ENCODE assay signal across 24 mouse cellular contexts in the genomic region with DNA sequence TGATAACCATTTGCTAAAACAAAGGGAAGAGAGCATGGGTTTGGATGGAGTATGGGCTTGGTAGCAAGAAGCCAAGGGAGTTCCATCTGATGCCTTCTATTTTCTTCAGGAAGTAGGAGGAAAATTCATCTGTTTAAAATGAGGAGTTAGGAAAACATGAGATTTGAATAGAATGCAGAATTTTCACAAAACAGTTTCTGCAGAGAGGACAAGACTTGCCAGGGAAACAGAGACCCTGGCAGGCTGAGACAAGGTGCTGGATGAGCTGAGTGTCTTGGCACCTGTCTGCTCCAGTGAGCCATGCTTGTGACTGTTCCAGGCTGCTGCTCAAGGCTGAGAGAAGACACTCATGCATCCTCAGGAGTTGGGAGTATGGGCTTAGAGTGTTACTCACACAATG.
DNase-seq lines count a peak whose midpoint lies in the region; ATAC-seq lines count a peak whose summit lies in the region.
"Had no signal": no experiment of that assay in that cellular context is flagged by ENCODE, and none has a peak within 500 bp of the region (broad histone marks: within the 10 kb centered on the region; RNA-seq: fewer than 3 reads in every experiment).

No protein-coding gene starts in this region.

- H3K9ac ChIP-seq in kidney, embryonic 15.5 days, result no peak overlapping the region
- no peak overlapping the region for H3K9ac ChIP-seq in kidney, embryonic 16.5 days (replicated peaks; ENCODE audit: low read length)
- H3K9ac ChIP-seq in forebrain, embryonic 14.5 days (ENCODE audit: low read length), result no peak overlapping the region
- H3K9ac ChIP-seq: embryonic facial prominence, embryonic 13.5 days; forebrain, embryonic 12.5 days; forebrain, postnatal 0 days; hindbrain, embryonic 13.5 days had no signal

- H3K27me3 ChIP-seq in kidney, embryonic 15.5 days, result no peaks in the 10 kb centered on the region
- no peaks in the 10 kb centered on the region for H3K27me3 ChIP-seq in kidney, embryonic 16.5 days (ENCODE audit: insufficient read depth, low read length)
- H3K27me3 ChIP-seq in forebrain, embryonic 14.5 days (replicated peaks; ENCODE audit: control insufficient read depth, insufficient read depth, low read length), result no peaks in the 10 kb centered on the region
- H3K27me3 ChIP-seq: embryonic facial prominence, embryonic 13.5 days; forebrain, embryonic 12.5 days; hindbrain, embryonic 13.5 days had no signal

- H3K9me3 ChIP-seq in kidney, embryonic 15.5 days (replicated peaks), result no peaks in the 10 kb centered on the region
- no peaks in the 10 kb centered on the region for H3K9me3 ChIP-seq in kidney, embryonic 16.5 days (ENCODE audit: low read length)
- H3K9me3 ChIP-seq in forebrain, embryonic 14.5 days (replicated peaks; ENCODE audit: control insufficient read depth, low read length), result no peaks in the 10 kb centered on the region
- H3K9me3 ChIP-seq: embryonic facial prominence, embryonic 13.5 days; forebrain, embryonic 12.5 days; G1E; heart, embryonic 10.5 days; hindbrain, embryonic 13.5 days had no signal

- no peak overlapping the region for H3K27ac ChIP-seq in kidney, embryonic 15.5 days
- H3K27ac ChIP-seq in kidney, embryonic 16.5 days (ENCODE audit: low read length), result no peak overlapping the region
- no peak overlapping the region for H3K27ac ChIP-seq in forebrain, embryonic 14.5 days (ENCODE audit: low read depth, low read length)
- H3K27ac ChIP-seq: embryonic facial prominence, embryonic 13.5 days; forebrain, embryonic 12.5 days; heart, embryonic 10.5 days; hindbrain, embryonic 13.5 days had no signal

- H3K4me2 ChIP-seq in kidney, embryonic 15.5 days, result no peak overlapping the region
- no peak overlapping the region for H3K4me2 ChIP-seq in kidney, embryonic 16.5 days (replicated peaks; ENCODE audit: low read depth, low read length)
- H3K4me2 ChIP-seq in forebrain, embryonic 14.5 days (ENCODE audit: low read length), result no peak overlapping the region
- H3K4me2 ChIP-seq: embryonic facial prominence, embryonic 13.5 days; forebrain, embryonic 12.5 days; hindbrain, embryonic 13.5 days had no signal

- H3K36me3 ChIP-seq in kidney, embryonic 15.5 days, result no peaks in the 10 kb centered on the region
- H3K36me3 ChIP-seq in kidney, embryonic 16.5 days (ENCODE audit: insufficient read depth, low read length), result no peaks in the 10 kb centered on the region
- no peaks in the 10 kb centered on the region for H3K36me3 ChIP-seq in forebrain, embryonic 14.5 days (ENCODE audit: control insufficient read depth, insufficient read depth, low read length)
- H3K36me3 ChIP-seq: embryonic facial prominence, embryonic 13.5 days; forebrain, embryonic 12.5 days; G1E; heart, embryonic 10.5 days; hindbrain, embryonic 13.5 days had no signal

- H3K4me1 ChIP-seq in kidney, embryonic 15.5 days, result no peaks in the 10 kb centered on the region
- no peaks in the 10 kb centered on the region for H3K4me1 ChIP-seq in kidney, embryonic 16.5 days (ENCODE audit: insufficient read depth, low read length)
- H3K4me1 ChIP-seq in forebrain, embryonic 14.5 days (ENCODE audit: control insufficient read depth, insufficient read depth, low read length), result peaks cover 5% of the 10 kb centered on the region
- H3K4me1 ChIP-seq: heart, embryonic 10.5 days had no signal

- intact Hi-C loops in left cerebral cortex, postnatal 14 days (cut with DNase I), result no loop called here

- no peak for DNase-seq in frontal cortex, postnatal 10 days (ENCODE audit: low spot score in 2 of 2)
- DNase-seq in left cerebral cortex, adult 9 months (ENCODE audit: low spot score in 2 of 2), result peak; percentile 23 to 50
- DNase-seq in left cerebral cortex, postnatal 14 days (ENCODE audit: low spot score in 2 of 2), result no peak
- DNase-seq in brain, adult 2 months (ENCODE audit: low read depth, low spot score), result peak; percentile 68
- no peak for DNase-seq in forebrain, embryonic 14.5 days (ENCODE audit: low spot score)
- DNase-seq: adrenal gland, postnatal 10 days; B cell, adult 2 months; cerebellum, adult 11-12 months; cerebellum, adult 9-10 months; cerebellum, postnatal 25 days; forebrain, postnatal 0 days; gastrocnemius, postnatal 36 days; heart, adult 11 months; heart, postnatal 10 days; heart, postnatal 4 days had no signal

- ATAC-seq in frontal cortex, adult (ENCODE audit: low TSS enrichment), result peak; percentile 84
- ATAC-seq in kidney, embryonic 15.5 days (replicated peaks; ENCODE audit: low FRiP score), result 0 out of 2 replicates have a peak, but pooled peaks have one; percentile 9
- ATAC-seq in kidney, embryonic 16.5 days (ENCODE audit: low FRiP score, low TSS enrichment), result no peak
- no peak for ATAC-seq in forebrain, embryonic 14.5 days
- ATAC-seq: CD4-positive, CD25-positive, alpha-beta regulatory T cell, adult 4 months; forebrain, postnatal 0 days had no signal

- no peak overlapping the region for H3K4me3 ChIP-seq in kidney, embryonic 15.5 days (replicated peaks)
- no peak overlapping the region for H3K4me3 ChIP-seq in kidney, embryonic 16.5 days (ENCODE audit: low read length)
- H3K4me3 ChIP-seq in forebrain, embryonic 14.5 days (ENCODE audit: low read depth, low read length), result no peak overlapping the region
- H3K4me3 ChIP-seq: embryonic facial prominence, embryonic 13.5 days; forebrain, embryonic 12.5 days; heart, embryonic 10.5 days; hindbrain, embryonic 13.5 days had no signal

Comparison
In these comparisons a context has a peak if more than half of its experiments do, and no peak if none do; other contexts are left out.
1. ATAC-seq: peak in frontal cortex, adult (single experiment) and kidney, embryonic 15.5 days (single experiment); none in kidney, embryonic 16.5 days (single experiment) and forebrain, embryonic 14.5 days (single experiment).
2. DNase-seq: peak in left cerebral cortex, adult 9 months (2 of 2) and brain, adult 2 months (single experiment); none in frontal cortex, postnatal 10 days (0 of 2), left cerebral cortex, postnatal 14 days (0 of 2) and forebrain, embryonic 14.5 days (single experiment).